Mouse (Mus musculus) cerebellum, adult 18-20 months (tissue): ENCODE results near the gene Ppil6.
A peak's percentile ranks its signal among the peaks of the same experiment; 100 is the strongest.

Experiments used
- DNase-seq, 2 experiments: peaks; one replicate each; pipeline ENCODE4 v3.0.0; 2021

Ppil6 gene

GRCm38 (mm10) chr10:41479961-41480360, 10.3 kb upstream of the Ppil6 start:
- DNase-seq, result no peak

DNA sequence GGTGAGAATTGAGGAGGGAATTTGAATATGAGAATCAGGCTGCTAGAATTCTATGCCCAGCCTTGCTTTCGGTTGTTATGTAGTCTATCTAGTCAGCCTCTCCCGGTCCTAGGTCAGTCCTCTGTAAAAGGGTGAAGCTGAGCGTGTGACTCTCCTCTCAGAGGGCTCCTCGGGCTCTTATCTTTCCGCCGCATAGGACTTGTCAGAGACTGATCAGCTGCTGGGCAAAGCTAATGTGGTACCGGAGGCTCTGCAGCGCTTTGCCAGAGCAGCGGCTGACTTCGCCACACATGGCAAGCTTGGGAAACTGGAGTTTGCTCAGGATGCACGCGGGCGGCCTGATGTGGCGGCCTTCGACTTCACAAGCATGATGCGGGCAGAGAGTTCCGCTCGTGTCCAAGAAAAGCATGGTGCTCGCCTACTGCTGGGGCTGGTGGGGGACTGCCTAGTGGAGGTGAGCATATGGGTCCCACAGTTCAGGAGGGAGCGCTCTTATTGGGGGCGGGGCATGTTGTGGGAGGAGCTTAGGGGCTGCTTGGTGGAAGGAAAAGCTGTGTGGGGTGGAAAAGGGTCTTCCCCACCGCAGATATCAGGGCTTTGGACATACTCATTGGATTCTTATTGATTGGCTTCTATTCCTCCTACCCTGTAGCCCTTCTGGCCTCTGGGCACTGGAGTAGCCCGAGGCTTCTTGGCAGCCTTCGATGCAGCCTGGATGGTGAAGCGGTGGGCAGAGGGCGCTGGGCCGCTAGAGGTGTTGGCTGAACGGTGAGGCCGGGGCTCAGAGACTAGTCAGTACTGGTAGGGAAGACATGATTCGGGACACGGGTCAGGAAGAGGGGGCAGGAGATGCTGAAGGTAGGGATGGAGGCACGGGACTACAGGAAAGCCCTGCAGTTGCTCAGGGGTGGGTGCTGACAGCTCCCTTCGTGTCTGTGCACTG, 9.0 kb upstream of the Ppil6 start:
- DNase-seq, result no peak

- no peak for DNase-seq
These were observed 7.8 kb upstream of the Ppil6 start for GRCm38 (mm10) chr10:41482446-41482845.

GRCm38 (mm10) chr10:41485778-41486177, 4.5 kb upstream of the Ppil6 start:
- no peak for DNase-seq

DNA sequence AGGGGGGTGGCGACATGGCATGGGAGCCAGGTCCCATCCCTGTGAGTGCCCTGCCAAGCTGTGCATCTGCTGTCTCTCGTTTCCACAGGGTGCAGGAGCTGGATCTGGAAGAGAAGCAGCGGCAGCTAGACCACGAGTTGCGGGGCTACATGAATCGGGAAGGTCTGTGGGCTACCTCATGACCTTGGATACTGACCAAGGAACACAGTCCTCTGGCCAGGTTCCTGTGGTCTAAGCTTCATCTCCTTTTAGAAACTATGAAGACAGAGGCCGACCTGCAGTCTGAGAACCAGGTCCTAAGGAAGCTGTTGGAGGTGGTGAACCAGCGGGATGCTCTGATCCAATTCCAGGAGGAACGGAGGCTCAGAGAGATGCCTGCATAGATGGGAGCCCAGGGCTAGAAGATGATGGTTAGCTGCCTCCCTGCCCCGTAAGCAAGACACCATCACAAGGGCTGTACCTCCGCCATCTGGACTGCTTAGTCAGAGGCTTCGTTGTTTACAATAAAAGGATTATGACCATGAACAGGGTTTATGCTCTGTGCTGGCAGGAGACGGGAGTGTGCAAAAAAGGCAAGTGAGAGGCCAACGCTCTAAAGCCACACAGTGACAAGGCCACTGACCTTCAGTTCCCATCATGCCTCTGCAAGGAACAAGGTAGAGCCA, 3.6 kb upstream of the Ppil6 start:
- no peak for DNase-seq

DNA sequence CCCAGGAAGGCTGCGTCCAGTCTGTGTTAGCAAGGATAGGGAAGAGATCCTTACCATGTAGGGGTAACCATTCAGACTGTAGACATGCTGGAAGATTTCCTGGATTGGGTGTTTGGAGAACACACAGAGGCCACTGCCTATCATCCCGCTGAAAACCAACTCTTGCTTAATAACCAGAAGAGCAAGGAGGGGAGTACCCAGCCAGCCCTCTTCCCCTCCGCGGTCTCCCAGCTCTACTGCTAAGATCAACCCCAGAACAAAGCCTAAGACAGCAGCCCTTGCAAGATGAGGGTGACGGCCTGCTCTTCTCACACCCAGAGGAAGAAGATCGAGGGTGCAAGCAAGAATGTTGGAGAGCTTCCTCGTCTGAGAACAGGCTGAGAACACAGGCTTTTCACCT, 1.4 kb upstream of the Ppil6 start:
- DNase-seq, result no peak

GRCm38 (mm10) chr10:41489294-41489693, 945 bp upstream of the Ppil6 start:
- no peak for DNase-seq

DNA sequence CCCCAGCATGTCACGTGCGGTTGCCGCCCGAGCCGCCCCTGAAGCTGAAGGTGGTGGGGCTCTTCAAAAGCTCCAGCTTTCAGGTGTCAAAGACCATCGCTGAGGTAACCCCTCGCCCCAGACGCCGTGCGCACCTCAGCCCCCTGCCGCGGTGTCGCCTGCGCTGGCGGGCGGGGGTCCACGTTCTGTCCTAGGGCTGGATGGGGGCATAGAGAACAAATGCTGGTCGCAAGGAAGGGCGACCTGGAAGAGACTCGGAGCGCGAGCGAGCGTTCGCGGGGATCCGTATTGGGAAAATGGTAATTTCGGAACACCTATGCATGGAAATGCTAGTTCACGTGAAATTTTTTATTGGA, 257 bp downstream of the Ppil6 start:
- no peak for DNase-seq

DNA sequence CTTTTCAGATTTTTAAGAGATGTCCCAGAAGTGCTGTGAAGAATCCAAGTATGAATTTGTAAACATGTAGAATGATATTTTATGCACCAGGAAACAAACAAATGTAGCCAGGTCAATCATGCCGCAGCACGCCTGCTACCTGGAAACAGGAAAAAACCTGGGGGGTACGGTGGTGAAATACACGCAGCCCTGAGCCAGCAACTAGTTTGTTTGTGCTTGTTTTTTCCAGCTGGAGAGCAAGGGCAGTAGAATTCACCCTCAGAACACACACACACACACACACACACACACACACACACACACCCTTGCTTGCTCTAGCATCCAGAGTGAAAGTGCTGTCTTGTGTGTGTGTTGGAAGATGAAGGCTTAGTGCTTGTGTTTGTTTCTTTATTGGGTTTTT, 872 bp downstream of the Ppil6 start:
- DNase-seq, result no peak

DNA sequence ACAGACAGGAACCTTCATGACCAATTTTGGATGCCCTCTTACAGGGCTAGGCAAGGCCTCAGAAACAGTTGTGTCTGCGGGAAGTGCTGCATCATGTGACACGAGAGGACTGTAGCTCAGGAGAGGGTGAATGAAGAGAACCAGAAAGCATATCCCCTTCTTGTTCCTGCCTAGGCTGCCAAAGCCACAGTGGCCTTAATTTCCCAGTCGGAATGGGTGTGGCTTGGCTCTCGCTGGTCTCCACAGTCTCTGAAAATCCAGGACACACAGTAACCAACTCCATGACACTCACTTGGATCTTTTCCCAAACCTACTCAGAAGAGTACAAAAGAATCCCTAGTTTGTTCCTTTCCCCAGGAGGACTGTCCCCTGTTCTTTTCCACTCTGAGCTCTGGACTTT, 10.7 kb downstream of the Ppil6 start:
- DNase-seq, result no peak

GRCm38 (mm10) chr10:41504996-41505395, 14.8 kb downstream of the Ppil6 start:
- no peak for DNase-seq

DNA sequence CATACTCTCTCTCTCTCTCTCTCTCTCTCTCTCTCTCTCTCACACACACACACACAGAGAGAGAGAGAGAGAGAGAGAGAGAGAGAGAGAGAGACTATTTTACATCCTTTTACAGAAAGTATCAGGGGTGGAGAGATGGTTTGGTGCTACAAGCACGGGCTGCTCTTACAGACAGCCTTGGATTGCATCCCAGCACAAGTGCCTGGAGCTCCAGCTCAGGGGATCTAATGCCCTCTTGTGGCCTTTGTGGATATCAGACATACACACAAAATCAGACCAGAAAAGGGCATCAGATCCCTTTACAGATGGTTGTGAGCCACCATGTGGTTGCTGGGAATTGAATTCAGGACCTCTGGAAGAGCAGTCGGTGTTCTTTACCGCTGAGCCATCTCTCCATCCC, 15.2 kb downstream of the Ppil6 start:
- DNase-seq, result peak; percentile 74 to 86

DNA sequence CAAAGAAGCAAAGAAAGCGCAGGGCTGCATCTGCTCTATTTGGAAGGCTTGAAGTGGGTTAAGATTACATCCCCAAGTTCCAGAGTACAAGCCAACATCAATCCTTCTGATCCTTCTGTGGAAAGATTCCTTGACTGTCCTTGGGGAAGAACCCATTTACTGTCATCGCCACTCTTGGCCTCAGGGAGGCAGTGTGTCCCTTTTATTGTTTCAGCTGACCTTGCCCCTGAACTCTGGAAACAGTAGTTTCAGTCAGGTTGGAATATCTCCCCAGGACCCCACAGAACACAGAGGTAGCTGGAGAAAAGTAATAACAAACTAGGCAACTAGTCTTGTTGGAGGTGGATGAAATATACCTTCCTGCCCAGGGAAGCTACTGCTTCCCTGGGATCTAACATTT, 18.9 kb downstream of the Ppil6 start:
- DNase-seq, result no peak

GRCm38 (mm10) chr10:41514301-41514700, 24.1 kb downstream of the Ppil6 start:
- no peak for DNase-seq

- DNase-seq, result no peak
These were observed 24.7 kb downstream of the Ppil6 start for GRCm38 (mm10) chr10:41514921-41515320.

DNA sequence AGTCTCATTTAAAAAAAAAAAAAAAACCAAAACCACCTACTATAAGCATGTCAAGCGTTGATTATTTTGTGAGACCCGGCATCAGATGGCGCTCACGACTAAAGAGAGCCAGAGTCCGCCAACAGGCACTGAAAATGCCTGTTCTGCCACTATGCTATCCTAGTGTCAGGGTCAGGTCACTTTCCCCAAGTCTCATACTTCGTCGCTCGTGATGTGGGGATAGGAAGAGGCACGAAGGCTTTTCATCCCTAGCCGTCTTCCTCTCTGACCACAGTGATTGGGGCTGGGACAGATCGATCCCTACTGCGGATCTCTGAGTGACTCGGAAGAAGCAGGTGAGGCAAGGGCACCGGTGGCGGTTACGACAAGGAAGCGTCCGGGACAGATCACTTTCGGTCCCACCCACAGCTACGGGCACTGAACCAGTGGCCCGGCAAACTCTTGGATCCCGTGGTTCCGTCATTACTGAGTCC, 28.3 kb downstream of the Ppil6 start:
- DNase-seq, result peak in 1 of 2 experiments; percentile 84

GRCm38 (mm10) chr10:41518981-41519618, 28.9 kb downstream of the Ppil6 start, which contains the start of gene Cd164:
Cd164 (plus strand) TSS chr10:41519414.
- DNase-seq, result peak; percentile 87 to 94

DNA sequence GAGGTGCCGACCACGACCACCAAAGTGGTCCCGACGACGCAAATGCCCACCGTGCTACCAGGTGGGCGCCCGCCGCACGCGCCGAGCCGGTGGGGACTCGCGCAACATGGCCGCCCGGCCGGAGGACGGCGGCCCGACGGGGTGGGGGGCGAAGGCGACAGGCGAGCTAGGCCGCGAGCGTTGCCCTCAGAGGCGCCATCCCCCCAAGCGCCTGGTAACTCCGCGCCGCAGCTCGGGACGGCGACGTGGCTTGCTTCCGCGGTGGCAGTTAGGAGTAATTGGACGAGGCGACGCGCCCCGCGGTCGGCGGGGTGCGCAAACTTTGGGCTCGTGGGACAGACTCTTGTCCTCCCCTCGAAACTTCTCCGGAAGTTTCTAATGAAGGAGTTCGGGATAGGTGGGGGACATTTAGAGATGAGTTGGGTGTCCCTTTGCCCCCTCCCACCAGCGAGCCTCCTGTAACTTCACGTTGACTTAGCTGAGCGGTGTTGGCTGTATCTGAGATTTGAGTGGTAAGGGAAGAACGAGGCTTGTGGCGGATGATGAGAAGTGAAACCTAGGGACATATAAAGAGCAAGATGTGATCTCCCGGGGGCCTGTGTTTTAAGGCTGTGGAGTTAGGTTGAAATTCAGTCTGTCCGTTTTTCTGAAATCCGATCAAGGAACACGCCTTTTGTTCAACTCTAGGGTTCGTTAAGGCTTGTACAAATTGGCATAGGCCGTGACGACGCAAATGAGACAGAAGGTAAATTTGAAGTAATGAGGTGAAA, 29.6 kb downstream of the Ppil6 start:
- DNase-seq, result peak in 1 of 2 experiments; percentile 51

DNA sequence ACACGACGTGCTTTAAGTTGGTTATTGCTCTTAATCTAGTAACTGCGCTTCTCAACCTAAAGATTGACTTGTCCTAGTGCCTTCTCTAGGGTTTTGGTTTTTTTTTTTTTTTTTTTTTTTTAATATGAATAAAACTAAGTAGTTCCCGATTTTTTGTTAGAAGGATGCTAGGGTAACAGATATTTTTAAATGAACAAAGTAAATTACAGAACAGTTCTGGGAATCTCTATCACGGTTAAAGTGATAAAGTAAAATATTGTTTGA, 30.1 kb downstream of the Ppil6 start:
- no peak for DNase-seq

DNA sequence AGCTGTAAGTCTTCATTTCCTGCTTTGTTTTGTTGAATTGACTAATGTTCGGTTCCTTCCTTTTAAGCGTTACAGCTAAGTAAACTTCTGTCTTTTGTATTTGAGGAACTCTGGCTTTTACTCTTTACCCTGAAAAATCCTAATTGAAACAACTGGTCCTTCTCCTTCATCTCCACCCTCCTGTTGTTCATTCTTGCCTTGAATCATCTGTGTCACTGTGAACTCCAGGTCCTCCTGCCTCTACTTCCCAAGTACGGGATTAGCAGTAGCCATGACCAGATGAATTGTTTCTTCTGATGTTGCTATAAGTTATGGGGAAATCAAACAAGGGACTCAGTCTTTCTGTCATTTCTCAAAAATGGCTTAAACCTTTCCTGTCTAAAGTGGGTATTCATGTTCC, 33.1 kb downstream of the Ppil6 start:
- no peak for DNase-seq

DNA sequence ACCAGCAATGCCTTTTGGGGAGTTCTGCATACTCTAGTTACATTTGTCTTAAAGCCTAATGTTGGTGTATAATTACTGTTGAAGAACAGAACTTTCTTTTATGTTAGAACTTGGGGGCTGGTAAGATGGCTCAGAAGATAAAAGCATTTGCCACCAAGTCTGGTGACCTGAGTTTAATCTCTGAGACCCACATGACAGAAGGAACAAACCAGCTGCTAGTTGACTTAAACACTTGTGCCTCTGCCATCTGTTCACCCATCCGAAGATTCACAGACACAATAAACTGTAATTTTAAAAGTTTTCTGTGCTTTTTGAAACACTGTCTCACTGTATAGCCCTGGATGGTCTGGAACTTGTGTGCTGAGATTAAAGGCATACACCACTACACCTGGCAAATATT, 35.5 kb downstream of the Ppil6 start:
- DNase-seq, result no peak

GRCm38 (mm10) chr10:41529972-41530371, 39.7 kb downstream of the Ppil6 start:
- DNase-seq, result no peak

- no peak for DNase-seq
These were observed 45.8 kb downstream of the Ppil6 start for GRCm38 (mm10) chr10:41535991-41536390.
